Mouse (Mus musculus): ENCODE results near the gene Naa38.

DNA sequence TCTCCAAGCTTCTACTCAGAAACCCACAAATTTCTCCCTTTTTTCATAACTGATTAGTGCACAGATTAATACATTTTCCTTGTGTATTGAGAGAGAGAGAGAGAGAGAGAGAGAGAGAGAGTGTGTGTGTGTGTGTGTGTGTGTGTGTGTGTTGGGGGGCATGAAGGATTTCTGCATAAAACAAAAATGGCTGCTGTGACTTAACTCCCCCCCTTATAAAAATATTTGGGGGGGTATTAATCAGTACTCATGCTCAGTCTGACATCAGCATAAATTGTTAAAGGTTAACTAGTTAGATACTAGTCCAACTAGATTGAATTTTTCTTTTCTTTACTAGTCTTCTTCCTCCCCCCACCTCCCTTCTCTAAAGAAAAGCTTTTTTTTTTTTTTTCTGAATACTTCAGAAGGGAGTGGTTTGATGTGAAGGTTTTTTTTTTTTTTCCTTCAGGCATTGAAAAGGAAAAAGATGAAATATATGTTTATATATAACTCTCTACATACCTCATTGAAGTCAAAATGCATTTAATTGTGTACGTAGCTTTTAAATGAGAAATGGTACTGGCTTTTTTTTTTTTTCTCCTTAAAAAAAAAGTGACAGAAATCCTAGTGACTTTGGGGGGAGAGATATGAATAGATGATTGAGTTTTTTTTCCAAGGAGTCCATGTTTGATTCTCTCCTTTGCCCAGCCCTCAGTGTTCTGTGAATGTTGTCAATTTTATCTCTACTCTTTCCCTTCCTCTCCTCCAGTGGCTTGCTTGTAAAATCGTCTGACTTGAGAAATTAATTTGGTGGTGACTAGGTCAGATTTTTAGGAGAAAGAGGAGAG lies 25.1 kb upstream of the Naa38 start:
- TF ChIP-seq CTCF (IDR thresholded peaks at IDR 0.05; ENCODE audit: control insufficient read depth, insufficient read depth, insufficient replicate concordance, low read depth, low read length) (no peak), POLR2A (IDR thresholded peaks at IDR 0.05; ENCODE audit: control insufficient read depth, low read depth, low read length) (no peak)

All from testis, adult 2 months (tissue).